Mouse (Mus musculus) gastrocnemius, postnatal 36 days (tissue): ENCODE measurements at regions not wholly inside any gene's neighbourhood (a gene's known extent, or its start where the extent isn't known, plus 50 kb on each side); places are given as distances from the start of the nearest gene placed in this dataset.

Experiments
- DNase-seq, 2 experiments: peaks; one replicate each; pipeline ENCODE4 v3.0.0; 2022
- intact Hi-C: fragments of 180-260 bp; cut with DNase I; formaldehyde crosslinking; loops from one replicate; pipeline ENCODE4 v1.15.1; 2025

DNA sequence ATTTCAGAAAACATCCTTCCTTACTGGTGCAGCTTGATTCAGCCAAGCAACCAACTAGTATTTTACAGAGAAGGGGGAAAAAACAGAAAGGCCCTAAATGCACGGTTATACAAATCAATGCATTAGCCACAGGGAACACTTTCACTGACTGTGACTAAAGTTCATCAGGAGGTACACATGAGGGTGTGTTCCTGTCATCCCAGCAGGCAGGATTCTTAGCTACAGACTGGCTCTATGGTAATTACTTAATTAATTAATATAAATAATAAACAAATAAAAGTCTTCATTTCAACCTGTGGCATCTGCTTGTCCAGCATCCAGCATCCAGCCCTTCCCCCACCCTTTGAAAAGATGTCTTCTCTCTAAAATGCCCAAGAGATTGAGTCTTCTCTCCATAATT lies 359.7 kb upstream of the Cd180 start:
- no peak for DNase-seq
- intact Hi-C loops = no loop called here

- intact Hi-C loops = no loop called here
- peak; percentile 8 to 18 for DNase-seq
Measured at GRCm38 (mm10) chr13:102334131-102334534, 359.2 kb upstream of the Cd180 start.

- no peak for DNase-seq
- intact Hi-C loops = no loop called here
Measured at GRCm38 (mm10) chr13:102343236-102343635, 350.1 kb upstream of the Cd180 start.

- DNase-seq = no peak
- intact Hi-C loops = no loop called here
Measured at GRCm38 (mm10) chr13:102344606-102345269, 348.6 kb upstream of the Cd180 start.

GRCm38 (mm10) chr13:102349493-102349892 lies 343.9 kb upstream of the Cd180 start:
- no peak for DNase-seq
- intact Hi-C loops = no loop called here

DNA sequence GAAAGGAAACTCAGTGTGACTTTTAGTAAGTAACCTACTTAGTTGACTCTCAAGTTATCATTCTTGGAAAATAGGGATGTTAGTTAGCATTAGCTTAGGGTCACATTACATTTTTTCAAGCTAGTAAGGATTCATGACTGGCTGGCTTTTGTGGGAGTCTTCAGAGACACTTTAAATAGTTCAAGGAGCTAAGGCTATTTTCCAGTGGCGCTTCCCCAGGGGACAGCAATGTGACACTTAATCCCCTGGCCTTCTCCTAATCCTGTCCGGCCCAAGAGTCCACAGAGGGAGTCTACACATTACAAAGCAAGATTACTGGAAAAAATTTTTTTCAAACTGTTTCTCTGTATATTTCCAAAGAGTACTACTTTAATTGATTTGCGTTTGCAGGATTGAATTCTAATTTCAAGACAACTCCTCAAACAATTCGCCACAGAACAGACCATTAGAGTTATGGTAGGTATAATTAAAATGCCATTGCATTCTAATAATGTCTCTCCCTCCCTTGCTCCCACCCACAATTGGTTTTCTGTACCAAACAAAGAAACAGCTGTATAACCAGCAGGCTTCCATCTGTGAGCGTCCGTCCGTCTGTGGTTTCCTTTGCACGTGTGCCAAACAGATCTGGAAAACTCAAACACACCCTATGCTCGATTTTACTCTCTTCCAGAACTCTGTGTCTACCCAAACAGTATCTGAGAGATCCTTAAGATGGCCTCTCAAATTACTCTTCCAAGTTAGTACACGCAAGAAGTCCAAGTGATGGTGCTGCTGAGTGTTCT lies 341.1 kb upstream of the Cd180 start:
- peak; percentile 31 to 55 for DNase-seq

DNA sequence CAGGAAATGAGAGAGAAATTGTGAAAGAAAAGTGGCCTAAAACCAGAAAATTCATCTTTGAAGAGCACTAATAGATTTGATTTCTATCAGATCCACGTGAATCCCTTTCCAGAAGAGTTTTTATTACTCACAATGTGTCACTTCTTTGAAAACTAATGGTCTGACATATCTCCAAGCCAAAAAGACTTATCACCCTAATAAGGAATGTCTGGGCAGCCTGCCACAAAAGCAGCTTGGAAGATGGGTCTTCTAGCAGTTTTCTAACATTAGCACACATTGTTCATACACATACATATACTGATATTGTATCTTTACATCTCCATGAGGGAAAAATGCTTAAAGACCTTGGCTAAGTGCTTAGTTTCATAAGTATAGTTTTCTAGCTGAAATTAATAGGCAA lies 337.8 kb upstream of the Cd180 start:
- peak in 1 of 2 experiments; percentile 42 for DNase-seq
- intact Hi-C loops = no loop called here

More for the DNA sequence above, 341.1 kb upstream of the Cd180 start:
- intact Hi-C loops = no loop called here

- DNase-seq = no peak
- intact Hi-C loops = no loop called here
Measured at GRCm38 (mm10) chr13:102372451-102373082, 320.8 kb upstream of the Cd180 start.

DNA sequence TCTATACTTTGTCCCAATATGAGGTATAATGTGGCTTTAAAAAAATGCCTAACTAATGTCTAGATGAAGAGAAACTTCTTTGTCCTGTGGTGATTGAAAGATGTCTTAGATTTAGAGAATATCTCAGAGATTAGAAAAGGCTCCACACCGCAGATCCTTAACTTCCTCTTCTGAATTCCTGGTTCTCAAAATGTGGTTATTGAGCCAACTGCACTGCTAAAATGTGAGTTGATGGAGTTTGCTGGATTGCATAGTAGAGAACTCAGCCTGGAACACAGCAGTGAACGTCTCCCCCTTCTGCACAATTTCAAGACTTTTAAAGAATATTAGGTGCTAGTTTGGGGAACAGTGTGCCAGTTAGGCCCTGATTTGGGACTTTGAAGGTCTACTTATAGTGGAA lies 312.7 kb upstream of the Cd180 start:
- DNase-seq = no peak
- intact Hi-C loops = loop anchor here (5.0 kb wide), 1 partner anchor 1158 kb away; no protein-coding TSS in a partner anchor

- intact Hi-C loops = no loop called here
- DNase-seq = no peak
Measured at GRCm38 (mm10) chr13:102391911-102392310, 301.4 kb upstream of the Cd180 start.

GRCm38 (mm10) chr13:102392868-102393661 lies 300.3 kb upstream of the Cd180 start:
- no peak for DNase-seq
- intact Hi-C loops = no loop called here

DNA sequence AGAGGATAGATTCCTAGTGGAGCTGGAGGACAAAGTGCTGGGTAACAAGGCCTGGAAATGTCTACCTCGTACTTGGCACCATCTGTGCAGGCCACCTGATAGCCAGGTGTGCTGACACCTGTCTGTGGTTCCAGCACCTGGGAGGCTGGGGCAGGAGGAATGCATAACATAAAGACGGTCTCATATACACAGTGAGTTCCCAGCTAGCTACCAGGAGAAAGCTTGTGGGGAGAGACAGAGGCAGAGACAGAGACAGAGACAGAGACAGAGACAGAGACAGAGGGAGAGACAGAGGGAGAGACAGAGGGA lies 299.7 kb upstream of the Cd180 start:
- intact Hi-C loops = no loop called here
- DNase-seq = no peak

- DNase-seq = no peak
- intact Hi-C loops = no loop called here
Measured at GRCm38 (mm10) chr13:102394057-102394456, 299.3 kb upstream of the Cd180 start.

- intact Hi-C loops = no loop called here
- no peak for DNase-seq
Measured at GRCm38 (mm10) chr13:102397411-102397810, 295.9 kb upstream of the Cd180 start.

DNA sequence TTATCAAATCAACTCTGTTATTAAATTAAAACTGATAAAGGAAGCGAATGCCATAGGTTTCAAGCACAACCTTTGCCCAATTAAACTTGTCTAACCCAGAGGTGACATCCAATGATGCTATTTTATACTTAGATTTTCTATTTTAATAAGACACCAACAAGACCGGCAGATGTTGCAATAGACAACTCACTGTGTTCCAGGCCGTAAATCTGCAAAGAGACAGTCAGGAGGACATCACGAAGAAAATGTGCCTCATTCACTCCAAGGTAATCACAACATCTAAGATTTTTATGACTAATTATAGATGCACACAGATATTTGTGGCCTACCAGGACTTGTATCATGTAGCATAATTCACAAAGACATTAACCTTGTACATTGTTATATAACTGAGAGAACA lies 281.5 kb upstream of the Cd180 start:
- intact Hi-C loops = no loop called here

GRCm38 (mm10) chr13:102434372-102434954 lies 258.9 kb upstream of the Cd180 start:
- DNase-seq = no peak
- intact Hi-C loops = no loop called here

More for the DNA sequence above, 281.5 kb upstream of the Cd180 start:
- no peak for DNase-seq

DNA sequence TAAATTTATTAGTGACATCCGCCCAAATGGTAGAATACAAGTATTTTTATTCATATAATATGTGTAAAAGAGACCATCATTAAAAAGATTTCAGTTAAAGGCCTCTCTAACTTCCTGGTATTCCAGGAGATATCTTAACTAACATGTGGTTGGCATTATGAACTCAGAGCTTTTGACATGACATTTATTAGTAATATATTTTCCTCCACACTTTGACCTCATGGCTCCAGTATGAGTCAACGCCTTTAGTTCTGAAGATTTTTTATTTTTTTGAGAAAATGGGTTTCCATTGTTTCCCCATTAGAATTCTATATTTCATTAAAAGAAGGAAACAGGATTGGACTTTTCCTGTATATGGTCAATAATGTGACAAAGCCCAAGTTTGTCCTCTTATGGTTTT lies 250.7 kb upstream of the Cd180 start:
- DNase-seq = no peak
- intact Hi-C loops = no loop called here

- no peak for DNase-seq
- intact Hi-C loops = no loop called here
Measured at GRCm38 (mm10) chr13:102447310-102447709, 246.0 kb upstream of the Cd180 start.

DNA sequence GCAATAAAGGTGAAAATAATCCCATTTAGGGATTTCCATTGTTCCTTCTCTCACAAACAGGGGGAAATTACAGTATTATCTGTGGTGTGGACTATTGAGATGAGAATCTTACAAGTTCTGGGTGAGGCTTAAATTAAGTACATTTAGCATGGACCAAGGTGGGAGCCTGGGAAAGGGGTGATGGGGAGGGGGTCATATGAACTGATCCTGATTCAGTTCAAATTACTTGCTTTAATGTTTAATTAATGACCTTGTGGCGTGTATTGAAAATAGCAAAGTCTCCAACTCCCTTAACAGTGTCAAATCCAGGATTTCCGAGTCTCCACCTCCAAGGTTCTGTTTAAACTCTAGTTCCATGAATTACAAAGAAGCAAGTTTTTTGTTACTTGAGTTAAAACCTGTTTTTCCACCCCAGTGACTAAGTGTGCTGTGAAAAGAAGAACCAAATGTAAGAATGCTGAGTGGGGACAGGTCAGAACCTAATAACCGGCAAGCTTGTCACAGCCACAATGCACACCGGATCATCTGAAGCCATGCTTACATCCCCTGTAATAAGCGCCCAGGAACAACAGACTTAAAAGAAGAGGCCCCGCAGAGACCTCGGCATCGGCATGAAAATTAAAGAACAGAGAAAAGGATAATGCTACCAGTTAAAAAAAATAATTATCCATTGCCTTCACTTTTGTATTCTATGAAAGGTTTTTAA lies 243.8 kb upstream of the Cd180 start:
- no peak for DNase-seq
- intact Hi-C loops = no loop called here

GRCm38 (mm10) chr13:102451176-102451575 lies 242.2 kb upstream of the Cd180 start:
- DNase-seq = no peak
- intact Hi-C loops = no loop called here
